Mouse (Mus musculus): Measurements from ENCODE around the gene Scp2. TPM values are rescaled to one million over a fixed set of nuclear protein-coding genes. Genes with fewer than 3 reads are reported as not detected.

Gene Scp2
- polyA plus RNA-seq, 1 experiment: 19.3 TPM

DNA sequence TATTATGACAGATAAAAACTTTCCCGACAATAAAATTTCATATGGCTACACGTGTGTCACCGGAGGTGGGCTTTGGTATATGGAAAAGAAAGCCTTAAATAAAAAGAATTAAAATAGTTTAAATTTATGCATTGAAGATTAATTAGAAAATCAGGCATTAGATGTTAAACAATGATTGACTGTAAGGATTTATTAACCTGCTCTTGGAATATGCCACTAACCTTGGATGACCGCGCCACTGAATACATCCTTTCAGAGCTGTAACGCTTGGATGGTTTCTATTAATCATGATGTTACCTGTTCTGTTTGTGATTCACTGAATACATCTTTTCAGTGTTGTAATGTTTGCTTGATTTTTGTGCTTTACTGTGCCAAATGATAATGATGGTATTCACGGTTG, 35.1 kb downstream of the Scp2 start:
- H3K36me3 ChIP-seq (ENCODE audit: control insufficient read depth, insufficient read depth, low read length): no peaks in the 10 kb centered on the region
- H3K4me3 ChIP-seq (ENCODE audit: control insufficient read depth, low read depth, low read length): no peak overlapping the region
- H3K27me3 ChIP-seq (ENCODE audit: control insufficient read depth, insufficient read depth, low read length): no peaks in the 10 kb centered on the region
- TF ChIP-seq CTCF (IDR thresholded peaks at IDR 0.05; ENCODE audit: control insufficient read depth, insufficient read depth, insufficient replicate concordance, low read depth, low read length) (no peak), POLR2A (IDR thresholded peaks at IDR 0.05; ENCODE audit: control insufficient read depth, low read depth, low read length) (no peak)
- H3K4me1 ChIP-seq (ENCODE audit: control insufficient read depth, insufficient read depth, low read length): no peaks in the 10 kb centered on the region
- no peak overlapping the region for H3K27ac ChIP-seq (ENCODE audit: control insufficient read depth, insufficient read depth, low read depth, low read length)

DNA sequence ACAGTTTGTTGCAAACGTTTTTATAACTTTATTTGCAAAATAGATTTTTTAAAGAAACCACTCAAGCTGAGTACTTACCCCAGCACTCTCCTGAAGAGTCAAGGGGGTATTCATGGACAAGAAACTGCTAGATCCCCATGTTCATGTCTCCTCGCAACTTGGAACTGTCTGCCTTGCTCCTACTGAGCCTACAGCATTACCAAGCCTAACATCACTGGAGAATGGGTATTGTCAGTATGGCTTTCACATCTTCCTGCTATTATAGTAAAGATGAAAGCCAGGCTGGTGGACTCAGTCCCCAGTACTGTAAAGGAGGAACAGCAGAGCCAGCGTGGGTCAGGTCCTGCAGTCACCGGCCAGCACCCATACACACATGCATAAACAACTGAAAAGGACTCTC, 48.5 kb downstream of the Scp2 start, which contains the start of gene Podn:
Gene Podn, minus strand, starts transcription at position 101 of the 400 bp plus-strand sequence.
- H3K27me3 ChIP-seq (ENCODE audit: control insufficient read depth, insufficient read depth, low read length): no peaks in the 10 kb centered on the region
- H3K27ac ChIP-seq (ENCODE audit: control insufficient read depth, insufficient read depth, low read depth, low read length): no peak within 1 kb of the TSS
- no peaks in the 10 kb centered on the region for H3K4me1 ChIP-seq (ENCODE audit: control insufficient read depth, insufficient read depth, low read length)
- no peak within 1 kb of the TSS for H3K4me3 ChIP-seq (ENCODE audit: control insufficient read depth, low read depth, low read length)
- H3K36me3 ChIP-seq (ENCODE audit: control insufficient read depth, insufficient read depth, low read length): no peaks in the 10 kb centered on the region
- TF ChIP-seq CTCF (IDR thresholded peaks at IDR 0.05; ENCODE audit: control insufficient read depth, insufficient read depth, insufficient replicate concordance, low read depth, low read length) (no peak), POLR2A (IDR thresholded peaks at IDR 0.05; ENCODE audit: control insufficient read depth, low read depth, low read length) (no peak)

DNA sequence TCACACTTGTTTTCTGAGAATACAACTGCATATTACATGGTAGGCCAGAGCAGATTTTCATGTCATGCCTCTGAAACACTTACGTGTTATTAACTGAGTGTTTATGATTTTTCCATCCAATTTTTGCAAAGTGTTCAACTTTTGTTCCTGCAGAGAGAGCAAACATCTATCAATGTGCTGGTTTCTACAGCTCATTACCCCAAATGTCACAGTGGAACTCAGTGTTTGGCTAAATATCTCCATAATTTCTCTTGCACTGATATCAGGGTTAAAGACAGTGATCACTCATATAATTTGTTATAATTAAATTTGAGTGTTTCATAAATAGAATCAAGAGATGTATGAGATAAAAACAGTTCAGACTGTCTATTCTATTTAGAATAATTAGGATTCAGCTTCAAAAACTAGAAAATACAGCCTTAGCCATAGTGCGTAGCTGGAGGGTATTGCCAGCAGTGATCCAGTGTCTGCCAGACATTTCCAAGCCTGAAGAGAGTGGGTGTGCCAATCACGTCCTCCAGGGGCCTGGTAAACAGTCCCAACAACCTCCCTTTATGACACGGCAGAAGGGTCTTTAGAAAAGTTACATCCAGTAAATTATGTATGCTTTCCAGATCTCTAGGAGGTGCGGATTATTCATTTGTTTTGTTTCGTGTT, 51.9 kb downstream of the Scp2 start:
- H3K36me3 ChIP-seq (ENCODE audit: control insufficient read depth, insufficient read depth, low read length): no peaks in the 10 kb centered on the region
- no peak overlapping the region for H3K27ac ChIP-seq (ENCODE audit: control insufficient read depth, insufficient read depth, low read depth, low read length)
- H3K4me1 ChIP-seq (ENCODE audit: control insufficient read depth, insufficient read depth, low read length): no peaks in the 10 kb centered on the region
- TF ChIP-seq POLR2A (IDR thresholded peaks at IDR 0.05; ENCODE audit: control insufficient read depth, low read depth, low read length) (no peak), CTCF (IDR thresholded peaks at IDR 0.05; ENCODE audit: control insufficient read depth, insufficient read depth, insufficient replicate concordance, low read depth, low read length) (no peak)
- no peaks in the 10 kb centered on the region for H3K27me3 ChIP-seq (ENCODE audit: control insufficient read depth, insufficient read depth, low read length)
- no peak overlapping the region for H3K4me3 ChIP-seq (ENCODE audit: control insufficient read depth, low read depth, low read length)

DNA sequence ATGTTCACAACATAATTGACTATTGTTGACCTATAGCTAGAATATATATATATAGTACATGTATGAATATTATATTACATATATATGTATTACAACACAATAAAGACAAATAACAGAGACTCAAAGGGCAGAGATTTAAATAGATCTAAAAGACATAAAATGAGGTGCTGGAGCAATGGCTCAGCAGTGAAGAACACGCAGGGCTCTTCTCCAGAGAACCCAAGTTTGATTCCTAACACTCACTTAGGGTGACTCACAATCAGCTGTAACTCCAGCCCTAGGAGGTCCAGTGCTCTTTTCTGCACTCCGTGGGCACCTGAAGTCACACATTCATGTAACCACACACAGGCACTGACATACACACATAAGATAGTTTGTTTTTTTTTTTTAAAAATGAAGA, 60.8 kb downstream of the Scp2 start:
- H3K36me3 ChIP-seq (ENCODE audit: control insufficient read depth, insufficient read depth, low read length): no peaks in the 10 kb centered on the region
- no peaks in the 10 kb centered on the region for H3K27me3 ChIP-seq (ENCODE audit: control insufficient read depth, insufficient read depth, low read length)

DNA sequence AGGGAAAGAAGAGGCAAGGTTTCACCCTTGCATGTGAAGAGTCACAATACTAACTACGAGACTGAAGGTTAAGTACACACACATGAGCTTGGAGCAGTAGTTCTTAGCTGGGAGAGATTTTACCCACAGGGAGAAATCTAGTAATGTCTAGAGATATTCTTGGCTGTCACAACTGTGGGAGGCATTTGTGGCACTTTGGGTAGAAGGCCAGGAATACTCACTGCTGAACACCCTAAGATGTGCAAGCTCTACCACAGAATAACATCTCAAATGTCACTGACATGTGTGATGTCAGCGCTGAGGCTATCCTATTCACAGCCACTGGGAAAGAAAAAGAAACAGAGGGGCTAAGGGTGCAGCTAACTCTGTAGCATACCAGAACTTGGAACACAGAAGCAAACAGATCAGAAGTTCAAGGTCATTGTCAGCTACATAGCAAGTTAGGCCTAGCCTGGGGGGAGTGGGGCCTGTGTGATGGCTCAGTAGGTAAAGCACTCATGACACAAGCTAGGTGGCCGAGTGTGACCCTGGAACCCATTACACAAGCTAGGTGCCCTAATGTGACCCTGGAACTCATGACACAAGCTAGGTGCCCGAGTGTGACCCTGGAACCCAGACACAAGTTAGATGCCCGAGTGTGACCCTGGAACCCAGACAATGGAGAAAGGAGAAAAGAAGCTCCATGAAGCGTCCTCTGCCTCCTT, 61.6 kb downstream of the Scp2 start:
- Histone ChIP-seq H3K27ac (ENCODE audit: control insufficient read depth, insufficient read depth, low read depth, low read length) (no peak overlapping the region), H3K36me3 (ENCODE audit: control insufficient read depth, insufficient read depth, low read length) (no peaks in the 10 kb centered on the region), H3K27me3 (ENCODE audit: control insufficient read depth, insufficient read depth, low read length) (no peaks in the 10 kb centered on the region), H3K4me3 (ENCODE audit: control insufficient read depth, low read depth, low read length) (no peak overlapping the region), H3K4me1 (ENCODE audit: control insufficient read depth, insufficient read depth, low read length) (no peaks in the 10 kb centered on the region)
- TF ChIP-seq CTCF (IDR thresholded peaks at IDR 0.05; ENCODE audit: control insufficient read depth, insufficient read depth, insufficient replicate concordance, low read depth, low read length): no peak
- TF ChIP-seq POLR2A (IDR thresholded peaks at IDR 0.05; ENCODE audit: control insufficient read depth, low read depth, low read length): no peak

More for the DNA sequence above, 60.8 kb downstream of the Scp2 start:
- Histone ChIP-seq H3K4me1 (ENCODE audit: control insufficient read depth, insufficient read depth, low read length) (no peaks in the 10 kb centered on the region), H3K27ac (ENCODE audit: control insufficient read depth, insufficient read depth, low read depth, low read length) (no peak overlapping the region), H3K4me3 (ENCODE audit: control insufficient read depth, low read depth, low read length) (no peak overlapping the region)
- TF ChIP-seq CTCF (IDR thresholded peaks at IDR 0.05; ENCODE audit: control insufficient read depth, insufficient read depth, insufficient replicate concordance, low read depth, low read length) (no peak), POLR2A (IDR thresholded peaks at IDR 0.05; ENCODE audit: control insufficient read depth, low read depth, low read length) (no peak)

DNA sequence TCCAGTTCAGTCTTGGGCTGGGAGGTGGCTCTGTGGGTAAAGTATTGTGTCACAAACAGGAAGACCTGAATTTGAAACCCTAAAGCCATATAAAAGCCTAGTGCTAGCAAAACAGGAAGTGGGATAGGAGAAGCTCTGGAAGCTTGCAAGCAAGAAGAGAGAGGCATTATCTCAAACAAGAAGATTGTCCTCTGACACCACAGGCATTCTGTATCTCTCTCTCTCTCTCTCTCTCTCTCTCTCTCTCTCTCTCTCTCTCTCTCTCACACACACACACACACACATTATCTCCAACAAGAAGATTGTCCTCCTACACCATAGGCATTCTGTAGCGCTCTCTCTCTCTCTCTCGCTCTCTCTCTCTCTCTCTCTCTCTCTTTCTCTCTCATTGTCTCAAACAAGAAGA, 62.4 kb downstream of the Scp2 start:
- Histone ChIP-seq H3K27me3 (ENCODE audit: control insufficient read depth, insufficient read depth, low read length) (no peaks in the 10 kb centered on the region), H3K36me3 (ENCODE audit: control insufficient read depth, insufficient read depth, low read length) (no peaks in the 10 kb centered on the region)
- TF ChIP-seq CTCF (IDR thresholded peaks at IDR 0.05; ENCODE audit: control insufficient read depth, insufficient read depth, insufficient replicate concordance, low read depth, low read length) (no peak), POLR2A (IDR thresholded peaks at IDR 0.05; ENCODE audit: control insufficient read depth, low read depth, low read length) (no peak)

DNA sequence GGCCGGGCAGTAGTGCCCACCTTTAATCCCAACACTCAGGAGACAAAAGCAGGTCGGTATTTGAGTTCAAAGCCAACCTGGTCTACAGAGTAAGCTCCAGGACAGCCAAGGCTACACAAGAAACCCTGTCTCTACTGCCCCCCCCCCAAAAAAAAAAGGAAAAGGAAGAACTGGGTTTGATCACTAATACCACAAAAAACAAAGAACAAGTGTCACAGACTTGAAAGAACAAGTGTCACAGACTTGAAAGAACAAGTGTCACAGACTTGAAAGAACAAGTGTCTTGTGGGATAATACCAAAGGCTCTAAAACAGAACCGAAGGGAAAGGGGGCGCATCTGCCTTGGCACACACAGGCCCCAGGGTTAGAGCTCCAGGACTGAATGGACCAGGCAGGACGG, 63.9 kb downstream of the Scp2 start:
- Histone ChIP-seq H3K36me3 (ENCODE audit: control insufficient read depth, insufficient read depth, low read length) (no peaks in the 10 kb centered on the region), H3K4me1 (ENCODE audit: control insufficient read depth, insufficient read depth, low read length) (no peaks in the 10 kb centered on the region), H3K27me3 (ENCODE audit: control insufficient read depth, insufficient read depth, low read length) (no peaks in the 10 kb centered on the region), H3K4me3 (ENCODE audit: control insufficient read depth, low read depth, low read length) (no peak overlapping the region), H3K27ac (ENCODE audit: control insufficient read depth, insufficient read depth, low read depth, low read length) (no peak overlapping the region)
- TF ChIP-seq CTCF (IDR thresholded peaks at IDR 0.05; ENCODE audit: control insufficient read depth, insufficient read depth, insufficient replicate concordance, low read depth, low read length) (no peak), POLR2A (IDR thresholded peaks at IDR 0.05; ENCODE audit: control insufficient read depth, low read depth, low read length) (no peak)

More for the DNA sequence above, 62.4 kb downstream of the Scp2 start:
- no peak overlapping the region for H3K27ac ChIP-seq (ENCODE audit: control insufficient read depth, insufficient read depth, low read depth, low read length)
- no peaks in the 10 kb centered on the region for H3K4me1 ChIP-seq (ENCODE audit: control insufficient read depth, insufficient read depth, low read length)
- no peak overlapping the region for H3K4me3 ChIP-seq (ENCODE audit: control insufficient read depth, low read depth, low read length)
